Mouse (Mus musculus): Measurements from ENCODE around the gene Rae1.

The Rae1 gene

GRCm38 (mm10) chr2:173028508-173029031 is 28.7 kb downstream of the Rae1 start:
- no peak for DNase-seq

GRCm38 (mm10) chr2:173030591-173031338 is 30.8 kb downstream of the Rae1 start:
- no peak for DNase-seq

GRCm38 (mm10) chr2:173033531-173033930 is 33.6 kb downstream of the Rae1 start:
- DNase-seq: no peak

GRCm38 (mm10) chr2:173034998-173035397 is 35.1 kb downstream of the Rae1 start:
- DNase-seq: no peak

DNA sequence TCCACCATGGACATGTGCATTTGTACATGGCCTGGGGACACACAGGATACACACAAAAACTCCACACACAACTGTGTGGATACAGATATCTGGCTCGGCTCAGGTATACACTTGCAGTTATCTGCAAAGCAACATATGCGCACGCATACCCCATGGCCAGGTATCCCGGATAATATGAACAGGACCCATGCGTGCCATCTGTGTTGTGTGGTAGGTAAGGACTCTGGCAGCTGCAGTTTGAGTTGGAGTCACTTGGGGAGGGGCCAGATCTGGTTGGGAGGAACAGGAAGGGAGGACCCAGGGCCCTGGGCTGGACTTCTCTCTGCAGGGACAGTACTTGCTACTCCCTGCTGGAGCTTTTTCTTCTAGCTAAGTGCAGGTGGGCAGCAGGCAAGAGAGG is 35.7 kb downstream of the Rae1 start:
- no peak for DNase-seq

- DNase-seq: no peak
Observed at GRCm38 (mm10) chr2:173036055-173036454, 36.1 kb downstream of the Rae1 start.

DNA sequence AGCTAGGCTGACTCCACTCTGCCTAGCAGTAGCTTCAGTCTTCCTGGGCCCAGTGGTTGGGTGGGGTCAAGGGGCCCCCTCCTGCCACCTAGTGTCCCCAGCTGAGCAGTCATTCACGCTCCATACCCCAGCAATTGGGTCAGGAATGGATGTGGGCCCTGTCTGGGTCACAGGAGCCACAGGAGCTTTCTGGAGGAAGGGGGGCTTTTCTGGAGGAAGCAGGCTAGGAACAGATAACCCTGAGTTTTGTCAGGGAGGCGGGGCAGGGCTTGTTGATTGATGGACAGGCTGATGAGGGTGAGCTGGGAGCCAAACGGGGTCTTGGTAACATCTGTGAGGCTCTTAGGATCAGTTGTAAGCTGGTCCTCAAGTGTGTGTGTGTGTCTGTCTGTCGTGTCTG is 36.7 kb downstream of the Rae1 start:
- no peak for DNase-seq

- no peak for DNase-seq
Observed at GRCm38 (mm10) chr2:173037347-173037746, 37.4 kb downstream of the Rae1 start.

DNA sequence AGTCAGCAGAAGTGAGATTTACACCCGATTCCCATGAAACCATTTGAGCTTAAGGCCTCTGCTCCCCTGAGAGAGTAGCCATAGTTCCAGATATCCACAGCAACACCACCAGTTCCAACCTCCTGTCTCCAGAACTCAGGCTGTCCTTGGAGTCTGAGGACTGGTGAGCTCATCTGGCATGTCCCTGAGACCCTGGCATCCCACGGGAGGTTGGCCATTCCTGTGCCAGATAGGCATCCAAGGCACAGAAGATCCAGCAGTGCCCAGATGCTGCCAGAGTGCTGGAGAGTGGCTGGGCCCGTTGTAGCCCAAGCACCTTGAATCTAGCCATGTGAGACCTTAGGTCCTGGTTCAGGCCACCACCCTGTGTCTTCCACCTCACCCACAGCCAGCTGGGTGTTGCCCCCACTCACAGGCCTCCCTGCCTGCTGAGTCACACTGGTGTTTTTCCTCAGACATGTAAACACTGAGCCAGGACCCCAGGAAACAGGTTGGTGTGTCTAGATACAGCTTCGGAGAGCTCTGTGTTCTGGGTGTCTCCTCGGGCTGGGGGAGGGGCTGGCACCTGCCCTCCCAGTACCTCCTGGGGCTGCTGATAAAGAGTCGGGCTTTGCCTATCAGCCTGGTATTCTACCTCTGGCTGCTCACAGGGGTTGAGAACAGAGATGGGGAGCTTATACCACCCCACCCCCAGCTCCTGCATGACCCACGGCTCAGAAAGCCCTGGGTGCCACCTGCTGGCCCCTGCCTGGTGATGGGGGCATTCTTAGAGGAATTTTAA is 38.1 kb downstream of the Rae1 start:
- DNase-seq: no peak

DNA sequence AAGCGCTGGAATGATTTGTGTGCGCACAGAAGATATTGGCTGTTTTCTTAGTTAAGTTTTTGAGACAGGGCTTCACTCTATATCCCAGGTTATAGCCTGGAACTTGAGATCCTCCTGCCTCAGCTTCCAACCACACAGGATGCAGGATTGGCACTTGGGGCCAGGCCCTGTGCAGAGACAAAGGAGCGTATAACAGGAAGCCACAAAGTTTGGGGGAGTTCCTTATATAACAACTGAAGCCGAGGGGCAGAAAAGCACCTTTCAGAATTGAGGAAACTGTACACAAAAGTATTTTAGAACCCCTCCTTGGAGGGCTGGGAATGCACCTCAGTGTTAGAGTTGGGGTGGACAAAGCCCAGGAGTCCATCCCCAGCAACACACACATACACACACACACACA is 39.1 kb downstream of the Rae1 start:
- DNase-seq: no peak

DNA sequence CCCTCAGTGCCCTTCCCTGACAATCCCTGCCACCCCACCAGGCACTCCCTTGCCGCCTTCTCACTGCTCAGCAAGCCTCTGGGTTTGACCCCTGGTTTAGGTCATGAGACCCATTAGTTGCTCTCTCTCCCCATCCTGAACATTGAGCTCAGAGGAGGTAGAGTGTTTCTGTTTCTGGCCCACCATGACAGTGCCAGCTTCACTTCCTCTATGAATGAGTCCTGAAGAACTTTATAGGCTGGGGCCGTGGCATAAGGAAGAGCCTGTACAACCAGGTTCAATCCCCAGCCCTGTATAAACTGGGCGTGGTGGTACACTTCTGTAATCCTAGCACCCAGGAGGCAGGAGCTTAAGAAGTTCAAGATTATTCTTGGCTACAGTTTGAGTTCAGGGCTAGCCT is 40.9 kb downstream of the Rae1 start:
- DNase-seq: no peak

DNA sequence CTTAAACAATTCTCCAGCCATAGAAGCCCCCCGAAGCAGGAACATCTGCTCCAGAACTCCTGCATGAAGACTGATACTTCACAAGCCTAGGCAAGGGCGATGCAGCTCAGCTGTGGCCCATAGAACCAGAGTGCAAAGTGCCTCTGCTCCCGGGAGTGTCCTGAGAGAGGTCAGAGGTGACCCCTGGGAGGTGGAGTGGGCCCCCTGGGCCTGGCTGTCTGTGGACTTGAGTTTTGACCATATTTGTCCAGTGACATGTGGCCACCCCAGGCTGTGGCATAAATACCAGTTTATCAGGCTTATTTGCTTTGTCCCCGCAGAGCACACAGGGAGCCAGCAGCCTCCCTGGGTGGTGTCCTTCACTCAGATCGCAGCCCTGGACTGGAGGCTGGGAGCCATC is 41.3 kb downstream of the Rae1 start:
- DNase-seq: no peak

GRCm38 (mm10) chr2:173041893-173042292 is 42.0 kb downstream of the Rae1 start:
- DNase-seq: no peak

DNA sequence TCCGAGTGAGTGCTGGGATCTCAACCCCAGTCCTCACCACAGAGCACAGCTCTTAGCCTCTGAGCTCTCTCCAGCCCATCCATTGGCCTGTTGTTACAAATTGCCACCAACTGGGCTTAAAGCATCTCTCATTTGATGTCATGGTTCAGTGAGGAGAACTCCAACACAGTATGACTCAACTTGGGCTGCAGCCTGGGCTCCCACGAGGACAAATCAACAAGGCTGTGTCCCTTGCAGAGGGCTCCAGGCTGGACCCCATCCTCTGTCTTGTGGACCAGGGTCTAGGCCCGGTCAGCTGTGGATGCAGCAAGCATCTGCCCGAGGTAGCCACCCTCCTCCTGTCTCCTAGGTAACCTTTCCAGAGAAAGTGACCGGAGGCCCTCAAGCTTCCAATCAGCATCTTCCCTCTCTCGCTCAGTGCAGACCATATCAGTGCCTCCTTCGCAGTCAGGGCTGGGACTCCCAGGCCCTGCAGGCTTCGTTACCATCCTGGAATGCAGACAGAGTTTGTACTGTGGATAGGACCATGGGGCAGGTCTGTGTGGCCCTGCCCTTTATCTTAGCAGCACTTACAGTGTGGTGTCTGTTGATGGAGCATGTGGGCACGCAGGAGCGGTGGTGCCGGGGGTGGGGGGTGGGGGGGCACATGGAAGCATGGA is 42.7 kb downstream of the Rae1 start:
- DNase-seq: no peak

GRCm38 (mm10) chr2:173044198-173044970 is 44.5 kb downstream of the Rae1 start:
- DNase-seq: no peak

GRCm38 (mm10) chr2:173046582-173047297 is 46.8 kb downstream of the Rae1 start:
- DNase-seq: no peak

GRCm38 (mm10) chr2:173047471-173047870 is 47.6 kb downstream of the Rae1 start:
- DNase-seq: no peak

DNA sequence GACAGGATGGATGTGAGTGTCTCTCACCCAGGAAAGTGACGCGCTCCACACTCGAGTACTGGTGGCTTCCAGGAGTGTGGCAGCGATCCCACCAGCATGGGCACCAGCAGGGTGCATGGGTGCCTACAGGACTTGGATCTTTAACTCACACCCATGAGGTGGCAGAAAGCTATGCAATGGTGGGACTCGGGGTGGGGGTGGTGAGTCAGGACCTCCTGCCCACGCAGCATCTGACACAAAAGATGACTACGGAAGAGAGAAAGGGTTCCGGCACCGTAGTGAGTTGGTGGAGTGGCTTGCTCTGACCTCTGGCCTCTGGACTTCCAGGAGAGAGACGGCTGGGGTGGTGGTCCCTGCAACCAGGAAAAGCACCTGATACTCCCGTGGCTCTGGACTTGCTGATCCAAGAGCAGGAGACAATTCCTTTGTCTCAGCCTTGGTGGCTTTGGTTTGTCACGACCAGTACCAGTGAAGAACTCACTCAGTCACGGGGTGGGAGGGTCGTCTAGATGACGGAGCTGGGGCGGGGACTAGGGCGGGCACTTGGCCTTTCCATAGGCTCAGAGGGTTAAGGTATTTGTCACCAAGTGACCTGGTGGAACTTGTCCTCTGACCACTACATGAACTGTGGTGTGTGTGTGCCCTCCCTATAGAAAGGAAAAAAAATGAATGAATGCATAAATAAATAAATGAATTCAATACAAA is 48.3 kb downstream of the Rae1 start:
- no peak for DNase-seq

DNA sequence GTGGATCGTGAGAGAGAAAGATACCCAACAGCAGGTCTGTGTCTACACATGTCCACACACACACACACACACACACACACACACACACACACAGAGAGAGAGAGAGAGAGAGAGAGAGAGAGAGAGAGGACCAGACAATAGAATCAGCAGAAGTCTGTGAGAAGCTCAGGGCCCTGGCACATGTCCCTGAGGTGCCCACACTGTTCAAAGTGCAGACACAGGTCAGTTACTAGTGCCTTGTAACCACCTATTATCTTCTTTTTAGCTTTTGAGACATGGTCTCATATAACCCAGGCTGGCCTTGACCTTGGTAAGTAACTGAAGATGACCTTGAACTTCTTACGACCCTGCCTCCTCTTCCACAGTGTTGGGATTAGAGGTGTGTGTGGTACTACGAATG is 49.3 kb downstream of the Rae1 start:
- DNase-seq: no peak

DNA sequence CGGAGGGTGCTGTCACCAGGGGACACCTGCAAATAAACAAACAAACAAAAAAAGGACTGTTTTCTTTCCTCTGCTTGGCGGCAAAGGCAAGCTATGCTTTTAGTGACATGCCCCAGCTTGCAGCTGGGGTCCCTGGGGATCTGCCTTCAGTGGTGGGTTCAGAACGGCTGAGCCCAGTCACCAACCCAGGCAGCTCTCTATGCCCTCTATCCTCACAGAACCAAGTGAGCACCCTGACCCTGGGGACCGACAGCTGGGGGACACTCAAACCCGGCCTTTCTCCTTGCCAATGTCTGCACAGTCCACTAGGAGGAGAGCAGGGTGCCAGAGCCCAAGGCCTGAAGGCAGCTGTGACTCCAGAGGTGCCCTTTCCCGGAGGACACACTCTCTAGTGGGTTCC is 49.9 kb downstream of the Rae1 start:
- DNase-seq: no peak

GRCm38 (mm10) chr2:173050604-173051382 is 50.9 kb downstream of the Rae1 start:
- no peak for DNase-seq

Measured in layer of hippocampus, adult 9-11 months (tissue).